Comparison of ENCODE assay signal across 8 mouse cellular contexts in the genomic region with DNA sequence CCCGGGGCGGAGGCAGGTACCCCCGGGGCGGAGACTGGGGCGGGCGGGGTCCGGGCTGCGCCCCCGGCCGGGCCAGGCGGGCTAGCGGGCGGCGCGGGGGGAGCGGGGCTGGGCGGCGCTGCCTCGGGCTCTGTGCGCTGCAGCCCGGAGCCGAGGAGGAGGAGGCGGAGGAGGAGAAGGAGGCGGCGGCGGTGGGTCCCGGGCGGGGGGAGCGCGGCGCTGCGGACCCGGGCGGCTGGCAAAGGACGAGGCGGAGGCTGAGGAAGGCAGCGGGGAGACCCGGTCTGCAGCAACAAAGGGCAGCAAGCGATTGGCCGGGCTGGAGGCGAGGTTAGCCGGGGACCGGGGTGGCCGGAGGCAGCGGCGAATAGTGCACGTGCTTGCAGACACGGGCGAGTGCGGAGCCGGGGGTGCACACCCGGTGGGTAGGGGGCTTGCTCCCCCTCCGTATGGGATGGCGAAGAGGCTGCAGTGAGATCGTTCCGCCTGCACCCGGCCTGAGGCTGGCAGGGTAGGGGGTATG. TPM values are rescaled to one million over a fixed set of nuclear protein-coding genes. Genes with fewer than 3 reads are reported as not detected.
DNase-seq lines count a peak whose midpoint lies in the region; ATAC-seq and TF ChIP-seq lines count a peak whose summit lies in the region.

No protein-coding gene starts in this region.

- no peaks in the 10 kb centered on the region for H3K9me3 ChIP-seq in heart, embryonic 13.5 days
- H3K9me3 ChIP-seq in lung, postnatal 0 days (ENCODE audit: low read length) = no peaks in the 10 kb centered on the region

- no peaks in the 10 kb centered on the region for H3K27me3 ChIP-seq in heart, embryonic 13.5 days (replicated peaks)
- H3K27me3 ChIP-seq in lung, postnatal 0 days (replicated peaks; ENCODE audit: insufficient read depth, low read length) = no peaks in the 10 kb centered on the region

- ATAC-seq in heart, embryonic 13.5 days (ENCODE audit: extremely low read depth, insufficient number of reproducible peaks, low FRiP score, low TSS enrichment) = no peak
- no peak for ATAC-seq in lung, postnatal 0 days

- TF ChIP-seq POLR2A in cortical plate, adult 2 months (IDR thresholded peaks at IDR 0.05; ENCODE audit: extremely low read depth, insufficient read depth, low read length) = no peak

- peak overlapping the region; percentile 95 for H3K4me3 ChIP-seq in cortical plate, adult 2 months (ENCODE audit: insufficient read depth, low read length)
- H3K4me3 ChIP-seq in heart, embryonic 13.5 days = peak overlapping the region; percentile 90
- peak overlapping the region; percentile 80 for H3K4me3 ChIP-seq in lung, postnatal 0 days (ENCODE audit: low read depth, low read length)

- peak overlapping the region; percentile 99 for H3K27ac ChIP-seq in cortical plate, adult 2 months (ENCODE audit: insufficient read depth, low read length)
- peak overlapping the region; percentile 99 for H3K27ac ChIP-seq in heart, embryonic 13.5 days (replicated peaks)
- peak overlapping the region; percentile 87 for H3K27ac ChIP-seq in lung, postnatal 0 days (ENCODE audit: low read length)

- no peak for TF ChIP-seq EP300 in lung, postnatal 0 days (IDR thresholded peaks at IDR 0.05)

- DNase-seq in retina, adult 2 months (ENCODE audit: low read depth, low spot score) = peak; percentile 36
- no peak for DNase-seq in retina, postnatal 1 day
- peak; percentile 87 for DNase-seq in kidney, postnatal 10 days
- peak; percentile 65 for DNase-seq in lung, postnatal 0 days (ENCODE audit: low spot score)
- DNase-seq in retina, postnatal 7 days (ENCODE audit: low read depth, low spot score) = peak; percentile 61
- peak; percentile 60 to 61 for DNase-seq in urinary bladder, postnatal 36 days (ENCODE audit: low spot score in 2 of 2)

- H3K4me2 ChIP-seq in heart, embryonic 13.5 days = peak overlapping the region; percentile 81
- peak overlapping the region; percentile 99 for H3K4me2 ChIP-seq in lung, postnatal 0 days (replicated peaks; ENCODE audit: low read depth, low read length)

- H3K4me1 ChIP-seq in cortical plate, adult 2 months (ENCODE audit: control insufficient read depth, insufficient read depth, low read length) = peaks cover 4% of the 10 kb centered on the region
- peaks cover 54% of the 10 kb centered on the region for H3K4me1 ChIP-seq in heart, embryonic 13.5 days
- peaks cover 7% of the 10 kb centered on the region; the same call in 1 of the 2 replicates for H3K4me1 ChIP-seq in lung, postnatal 0 days (ENCODE audit: insufficient read depth, low read depth, low read length)

- H3K9ac ChIP-seq in heart, embryonic 13.5 days = peak overlapping the region; percentile 97
- peak overlapping the region; percentile 62 for H3K9ac ChIP-seq in lung, postnatal 0 days (replicated peaks; ENCODE audit: low read depth)

- 2% methylated on average over 48 of the region's 57 CpGs for WGBS in heart, embryonic 13.5 days
- WGBS in lung, postnatal 0 days = 1% methylated on average over 32 of the region's 57 CpGs

- H3K36me3 ChIP-seq in heart, embryonic 13.5 days = no peaks in the 10 kb centered on the region
- H3K36me3 ChIP-seq in lung, postnatal 0 days (ENCODE audit: insufficient read depth, low read length) = no peaks in the 10 kb centered on the region

- TF ChIP-seq CTCF in cortical plate, adult 2 months (IDR thresholded peaks at IDR 0.05; ENCODE audit: extremely low read depth, insufficient read depth, low read length) = no peak
- TF ChIP-seq CTCF in lung, postnatal 0 days (IDR thresholded peaks at IDR 0.05) = no peak

RNA-seq across cellular contexts. Expression of a gene that starts 18.5 kb away (rescaled TPM):
- 26.2 and 26.3 TPM in 2 replicates for polyA plus RNA-seq in cortical plate, adult 2 months (2012; rRNA removed)
- polyA plus RNA-seq in heart, embryonic 13.5 days (2015; fragmentation: Nextera tagmentation; extraction: Ambion mirVana) = 9.8 and 11.8 TPM in 2 replicates
- polyA plus RNA-seq in lung, postnatal 0 days (2015; fragmentation: Nextera tagmentation; extraction: Ambion mirVana) = 5.3 and 6.1 TPM in 2 replicates
